Mouse (Mus musculus): Measurements from ENCODE around the gene Fbxo44. TPM values are rescaled to one million over a fixed set of nuclear protein-coding genes. Genes with fewer than 3 reads are reported as not detected.

Fbxo44 gene
- polyA plus RNA-seq, 1 experiment = 3.1 TPM

DNA sequence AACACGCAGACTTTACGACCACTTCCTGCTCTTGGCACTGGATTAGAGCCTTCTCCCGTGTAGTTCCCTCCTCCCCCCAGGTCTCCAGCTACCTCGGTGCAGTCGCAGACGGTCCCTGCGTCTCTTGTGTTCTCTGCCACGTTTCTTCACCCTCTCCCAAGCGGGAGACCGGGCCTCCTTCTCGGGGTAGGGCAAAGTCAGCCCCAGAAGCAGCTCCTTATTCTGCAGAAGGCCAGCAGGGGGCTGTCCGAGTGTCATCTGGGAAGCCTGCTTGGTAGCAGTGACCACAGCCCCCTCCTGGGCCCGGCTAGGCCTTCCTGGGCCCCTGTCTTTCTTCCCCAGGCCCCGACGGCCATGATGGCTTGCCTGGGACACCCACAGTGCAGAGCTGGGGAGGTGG lies 44.8 kb downstream of the Fbxo44 start:
- Histone ChIP-seq H3K79me2 (ENCODE audit: control insufficient read depth, insufficient read depth) (no peaks in the 10 kb centered on the region), H3K36me3 (ENCODE audit: control insufficient read depth, insufficient read depth) (no peaks in the 10 kb centered on the region), H3K4me3 (no peak overlapping the region), H3K27me3 (ENCODE audit: control insufficient read depth, insufficient read depth, insufficient read length) (peaks cover 6% of the 10 kb centered on the region), H3K4me2 (ENCODE audit: low read depth) (peak overlapping the region; percentile 38), H3ac (ENCODE audit: control insufficient read depth, insufficient read length) (no peak overlapping the region)
- TF ChIP-seq USF1 (IDR thresholded peaks at IDR 0.05; ENCODE audit: low read depth) (no peak), MYOD1 (IDR thresholded peaks at IDR 0.05; ENCODE audit: control insufficient read depth in 1 of 3, insufficient read length in 2 of 3, low read depth in 2 of 3) (no peak), MYOG (IDR thresholded peaks at IDR 0.05; ENCODE audit: control insufficient read depth in 1 of 3, insufficient read depth in 1 of 3, insufficient read length in 2 of 3, low read depth in 2 of 3) (no peak), CEBPB (IDR thresholded peaks at IDR 0.05; ENCODE audit: insufficient read depth, poor library complexity, severe bottlenecking) (no peak), REST (IDR thresholded peaks at IDR 0.05; ENCODE audit: insufficient read depth, insufficient read length) (no peak), MAX (IDR thresholded peaks at IDR 0.05; ENCODE audit: low read depth) (no peak), POLR2A (IDR thresholded peaks at IDR 0.05; ENCODE audit: insufficient read length, low read depth) (no peak), SRF (IDR thresholded peaks at IDR 0.05; ENCODE audit: control insufficient read depth, insufficient read length, low read depth) (no peak), POLR2AphosphoS2 (IDR thresholded peaks at IDR 0.05; ENCODE audit: insufficient read length, low read depth) (no peak), E2F4 (IDR thresholded peaks at IDR 0.05; ENCODE audit: insufficient read depth) (no peak), TCF12 (IDR thresholded peaks at IDR 0.05; ENCODE audit: insufficient read depth, poor library complexity, severe bottlenecking) (no peak), TCF3 (IDR thresholded peaks at IDR 0.05; ENCODE audit: insufficient read length, low read depth) (no peak)

- Histone ChIP-seq H3ac (ENCODE audit: control insufficient read depth, insufficient read length) (no peak overlapping the region), H3K79me2 (ENCODE audit: control insufficient read depth, insufficient read depth) (no peaks in the 10 kb centered on the region), H3K4me2 (ENCODE audit: low read depth) (peak overlapping the region; percentile 38), H3K27me3 (ENCODE audit: control insufficient read depth, insufficient read depth, insufficient read length) (peaks cover 12% of the 10 kb centered on the region), H3K36me3 (ENCODE audit: control insufficient read depth, insufficient read depth) (no peaks in the 10 kb centered on the region), H3K4me3 (no peak overlapping the region)
- TF ChIP-seq USF1 (IDR thresholded peaks at IDR 0.05; ENCODE audit: low read depth) (no peak), MYOG (IDR thresholded peaks at IDR 0.05; ENCODE audit: control insufficient read depth in 1 of 3, insufficient read depth in 1 of 3, insufficient read length in 2 of 3, low read depth in 2 of 3) (no peak), TCF12 (IDR thresholded peaks at IDR 0.05; ENCODE audit: insufficient read depth, poor library complexity, severe bottlenecking) (no peak), MAX (IDR thresholded peaks at IDR 0.05; ENCODE audit: low read depth) (no peak), POLR2A (IDR thresholded peaks at IDR 0.05; ENCODE audit: insufficient read length, low read depth) (no peak), TCF3 (IDR thresholded peaks at IDR 0.05; ENCODE audit: insufficient read length, low read depth) (no peak), REST (IDR thresholded peaks at IDR 0.05; ENCODE audit: insufficient read depth, insufficient read length) (no peak)
Measured at GRCm38 (mm10) chr4:148114758-148115391, 45.4 kb downstream of the Fbxo44 start.

DNA sequence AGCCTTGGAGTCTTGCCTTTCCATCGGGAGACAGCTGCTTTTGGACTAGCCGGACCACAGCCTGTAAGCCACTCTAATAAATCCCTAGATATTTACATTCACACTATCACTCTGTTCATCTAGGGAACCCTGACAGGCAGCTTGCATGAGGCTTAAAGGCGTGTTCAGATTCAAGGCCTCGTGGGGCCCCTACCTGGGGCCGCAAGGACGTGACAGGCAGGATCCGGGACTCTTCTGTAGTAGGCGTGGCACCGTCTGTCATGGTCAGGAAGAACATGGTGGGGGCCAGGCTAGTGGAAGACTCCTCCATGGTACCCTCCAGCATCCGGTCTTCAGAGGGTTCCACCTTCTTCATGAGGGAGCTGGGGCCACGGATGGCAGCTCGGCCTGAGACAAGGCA lies 47.8 kb downstream of the Fbxo44 start:
- Histone ChIP-seq H3K27me3 (ENCODE audit: control insufficient read depth, insufficient read depth, insufficient read length) (peaks cover 20% of the 10 kb centered on the region), H3K79me2 (ENCODE audit: control insufficient read depth, insufficient read depth) (no peaks in the 10 kb centered on the region), H3K36me3 (ENCODE audit: control insufficient read depth, insufficient read depth) (no peaks in the 10 kb centered on the region), H3ac (ENCODE audit: control insufficient read depth, insufficient read length) (no peak overlapping the region), H3K4me2 (ENCODE audit: low read depth) (no peak overlapping the region), H3K4me3 (no peak overlapping the region)
- TF ChIP-seq USF1 (IDR thresholded peaks at IDR 0.05; ENCODE audit: low read depth) = no peak
- no peak for TF ChIP-seq CEBPB (IDR thresholded peaks at IDR 0.05; ENCODE audit: insufficient read depth, poor library complexity, severe bottlenecking)
- TF ChIP-seq SRF (IDR thresholded peaks at IDR 0.05; ENCODE audit: control insufficient read depth, insufficient read length, low read depth) = no peak
- no peak for TF ChIP-seq POLR2A (IDR thresholded peaks at IDR 0.05; ENCODE audit: insufficient read length, low read depth)
- no peak for TF ChIP-seq TCF12 (IDR thresholded peaks at IDR 0.05; ENCODE audit: insufficient read depth, poor library complexity, severe bottlenecking)
- TF ChIP-seq MAX (IDR thresholded peaks at IDR 0.05; ENCODE audit: low read depth) = no peak
- no peak for TF ChIP-seq MYOG (IDR thresholded peaks at IDR 0.05; ENCODE audit: control insufficient read depth in 1 of 3, insufficient read depth in 1 of 3, insufficient read length in 2 of 3, low read depth in 2 of 3)
- TF ChIP-seq MYOD1 (IDR thresholded peaks at IDR 0.05; ENCODE audit: control insufficient read depth in 1 of 3, insufficient read length in 2 of 3, low read depth in 2 of 3) = no peak
- no peak for TF ChIP-seq E2F4 (IDR thresholded peaks at IDR 0.05; ENCODE audit: insufficient read depth)
- no peak for TF ChIP-seq REST (IDR thresholded peaks at IDR 0.05; ENCODE audit: insufficient read depth, insufficient read length)
- no peak for TF ChIP-seq TCF3 (IDR thresholded peaks at IDR 0.05; ENCODE audit: insufficient read length, low read depth)
- TF ChIP-seq POLR2AphosphoS2 (IDR thresholded peaks at IDR 0.05; ENCODE audit: insufficient read length, low read depth) = no peak

- Histone ChIP-seq H3K79me2 (ENCODE audit: control insufficient read depth, insufficient read depth) (no peaks in the 10 kb centered on the region), H3K27me3 (ENCODE audit: control insufficient read depth, insufficient read depth, insufficient read length) (peaks cover 20% of the 10 kb centered on the region), H3ac (ENCODE audit: control insufficient read depth, insufficient read length) (no peak overlapping the region), H3K36me3 (ENCODE audit: control insufficient read depth, insufficient read depth) (no peaks in the 10 kb centered on the region), H3K4me3 (no peak overlapping the region), H3K4me2 (ENCODE audit: low read depth) (no peak overlapping the region)
- no peak for TF ChIP-seq TCF12 (IDR thresholded peaks at IDR 0.05; ENCODE audit: insufficient read depth, poor library complexity, severe bottlenecking)
- no peak for TF ChIP-seq REST (IDR thresholded peaks at IDR 0.05; ENCODE audit: insufficient read depth, insufficient read length)
- no peak for TF ChIP-seq SRF (IDR thresholded peaks at IDR 0.05; ENCODE audit: control insufficient read depth, insufficient read length, low read depth)
Measured at GRCm38 (mm10) chr4:148109215-148109614, 51.1 kb downstream of the Fbxo44 start.

GRCm38 (mm10) chr4:148108565-148109100 lies 51.6 kb downstream of the Fbxo44 start:
- Histone ChIP-seq H3K27me3 (ENCODE audit: control insufficient read depth, insufficient read depth, insufficient read length) (peaks cover 20% of the 10 kb centered on the region), H3K4me3 (no peak overlapping the region), H3K79me2 (ENCODE audit: control insufficient read depth, insufficient read depth) (no peaks in the 10 kb centered on the region), H3K4me2 (ENCODE audit: low read depth) (no peak overlapping the region), H3ac (ENCODE audit: control insufficient read depth, insufficient read length) (no peak overlapping the region), H3K36me3 (ENCODE audit: control insufficient read depth, insufficient read depth) (no peaks in the 10 kb centered on the region)
- TF ChIP-seq SRF (IDR thresholded peaks at IDR 0.05; ENCODE audit: control insufficient read depth, insufficient read length, low read depth) (no peak), POLR2AphosphoS2 (IDR thresholded peaks at IDR 0.05; ENCODE audit: insufficient read length, low read depth) (no peak), USF1 (IDR thresholded peaks at IDR 0.05; ENCODE audit: low read depth) (no peak), MAX (IDR thresholded peaks at IDR 0.05; ENCODE audit: low read depth) (no peak), REST (IDR thresholded peaks at IDR 0.05; ENCODE audit: insufficient read depth, insufficient read length) (no peak), POLR2A (IDR thresholded peaks at IDR 0.05; ENCODE audit: insufficient read length, low read depth) (no peak), TCF3 (IDR thresholded peaks at IDR 0.05; ENCODE audit: insufficient read length, low read depth) (no peak), MYOG (IDR thresholded peaks at IDR 0.05; ENCODE audit: control insufficient read depth in 1 of 3, insufficient read depth in 1 of 3, insufficient read length in 2 of 3, low read depth in 2 of 3) (no peak), CEBPB (IDR thresholded peaks at IDR 0.05; ENCODE audit: insufficient read depth, poor library complexity, severe bottlenecking) (no peak), TCF12 (IDR thresholded peaks at IDR 0.05; ENCODE audit: insufficient read depth, poor library complexity, severe bottlenecking) (no peak), E2F4 (IDR thresholded peaks at IDR 0.05; ENCODE audit: insufficient read depth) (no peak)

Measured in myocyte (in vitro differentiated cells).